7 mouse cellular contexts compared by ENCODE assay signal in genomic region chr6:116338520-116338919, GRCm38 (mm10). TPM values are rescaled to one million over a fixed set of nuclear protein-coding genes. Genes with fewer than 3 reads are reported as not detected.
DNase-seq lines count a peak whose midpoint lies in the region; ATAC-seq and TF ChIP-seq lines count a peak whose summit lies in the region.

No protein-coding gene starts in this region.

- no peaks in the 10 kb centered on the region for H3K9me3 ChIP-seq in lung, postnatal 0 days (ENCODE audit: low read length)
- H3K9me3 ChIP-seq in forebrain, embryonic 11.5 days (ENCODE audit: control insufficient read depth, low read length), result no peaks in the 10 kb centered on the region
- peaks cover 4% of the 10 kb centered on the region; the same call in 1 of the 2 replicates for H3K9me3 ChIP-seq in limb, embryonic 13.5 days
- H3K9me3 ChIP-seq in stomach, embryonic 14.5 days (ENCODE audit: control insufficient read depth, low read depth, low read length), result no peaks in the 10 kb centered on the region

- peak overlapping the region; percentile 90; the same call in 1 of the 2 replicates for H3K27ac ChIP-seq in lung, postnatal 0 days (ENCODE audit: low read length)
- H3K27ac ChIP-seq in forebrain, embryonic 11.5 days (ENCODE audit: low read depth, low read length), result no peak overlapping the region
- H3K27ac ChIP-seq in limb, embryonic 13.5 days, result no peak overlapping the region
- H3K27ac ChIP-seq in stomach, embryonic 14.5 days (ENCODE audit: low read length), result no peak overlapping the region

- peak overlapping the region; percentile 69 for H3K4me2 ChIP-seq in lung, postnatal 0 days (replicated peaks; ENCODE audit: low read depth, low read length)
- peak overlapping the region; percentile 49 for H3K4me2 ChIP-seq in forebrain, embryonic 11.5 days (ENCODE audit: low read depth, low read length, severe bottlenecking)
- peak overlapping the region; percentile 70 for H3K4me2 ChIP-seq in limb, embryonic 13.5 days (replicated peaks)
- H3K4me2 ChIP-seq in stomach, embryonic 14.5 days (replicated peaks; ENCODE audit: low read depth, low read length), result peak overlapping the region; percentile 50

- TF ChIP-seq EP300 in lung, postnatal 0 days (IDR thresholded peaks at IDR 0.05), result no peak

- H3K9ac ChIP-seq in lung, postnatal 0 days (replicated peaks; ENCODE audit: low read depth), result peak overlapping the region; percentile 75
- H3K9ac ChIP-seq in forebrain, embryonic 11.5 days (ENCODE audit: low read length), result peak overlapping the region; percentile 86
- H3K9ac ChIP-seq in limb, embryonic 13.5 days, result peak overlapping the region; percentile 82; the same call in 1 of the 2 replicates
- H3K9ac ChIP-seq in stomach, embryonic 14.5 days (replicated peaks; ENCODE audit: low read depth, low read length), result peak overlapping the region; percentile 63; the same call in 1 of the 2 replicates

- DNase-seq in lung, postnatal 0 days (ENCODE audit: low spot score), result no peak
- no peak for DNase-seq in lung, postnatal 14 days
- DNase-seq in forebrain, embryonic 11.5 days (ENCODE audit: low spot score), result no peak
- DNase-seq in adrenal gland, postnatal 14 days, result no peak
- DNase-seq in left cerebral cortex, postnatal 10 days (ENCODE audit: extremely low spot score in 1 of 2, low spot score in 2 of 2), result no peak

- no peaks in the 10 kb centered on the region for H3K4me1 ChIP-seq in lung, postnatal 0 days (ENCODE audit: insufficient read depth, low read depth, low read length)
- H3K4me1 ChIP-seq in forebrain, embryonic 11.5 days (replicated peaks; ENCODE audit: control insufficient read depth, insufficient read depth, low read length), result no peaks in the 10 kb centered on the region
- H3K4me1 ChIP-seq in limb, embryonic 13.5 days, result peaks cover 4% of the 10 kb centered on the region
- H3K4me1 ChIP-seq in stomach, embryonic 14.5 days (ENCODE audit: control insufficient read depth, insufficient read depth, low read length), result no peaks in the 10 kb centered on the region; the same call in 1 of the 2 replicates

- peak overlapping the region; percentile 83 for H3K4me3 ChIP-seq in lung, postnatal 0 days (ENCODE audit: low read depth, low read length)
- peak overlapping the region; percentile 87 for H3K4me3 ChIP-seq in forebrain, embryonic 11.5 days (ENCODE audit: low read depth, low read length)
- peak overlapping the region; percentile 95 for H3K4me3 ChIP-seq in limb, embryonic 13.5 days
- H3K4me3 ChIP-seq in stomach, embryonic 14.5 days (ENCODE audit: low read depth, low read length), result peak overlapping the region; percentile 96

- 4% methylated on average over 8 of the region's 8 CpGs for WGBS in lung, postnatal 0 days
- WGBS in forebrain, embryonic 11.5 days, result 13% methylated on average over 8 of the region's 8 CpGs
- WGBS in limb, embryonic 13.5 days, result 7% methylated on average over 8 of the region's 8 CpGs
- WGBS in stomach, embryonic 14.5 days, result 7% methylated on average over 8 of the region's 8 CpGs

- TF ChIP-seq CTCF in lung, postnatal 0 days (IDR thresholded peaks at IDR 0.05), result no peak

- H3K27me3 ChIP-seq in lung, postnatal 0 days (replicated peaks; ENCODE audit: insufficient read depth, low read length), result no peaks in the 10 kb centered on the region
- H3K27me3 ChIP-seq in forebrain, embryonic 11.5 days (ENCODE audit: control insufficient read depth, insufficient read depth, low read length), result no peaks in the 10 kb centered on the region
- H3K27me3 ChIP-seq in limb, embryonic 13.5 days, result peaks cover 10% of the 10 kb centered on the region; the same call in 1 of the 2 replicates
- no peaks in the 10 kb centered on the region for H3K27me3 ChIP-seq in stomach, embryonic 14.5 days (ENCODE audit: control insufficient read depth, insufficient read depth, low read length)

- intact Hi-C loops in left cerebral cortex, postnatal 10 days (cut with DNase I), result loop anchor here (5.0 kb wide), 1 partner anchor 84 kb away; no protein-coding TSS in a partner anchor

- no peaks in the 10 kb centered on the region for H3K36me3 ChIP-seq in lung, postnatal 0 days (ENCODE audit: insufficient read depth, low read length)
- H3K36me3 ChIP-seq in forebrain, embryonic 11.5 days (ENCODE audit: control insufficient read depth, insufficient read depth, low read length), result no peaks in the 10 kb centered on the region
- H3K36me3 ChIP-seq in limb, embryonic 13.5 days, result peaks cover 7% of the 10 kb centered on the region
- no peaks in the 10 kb centered on the region for H3K36me3 ChIP-seq in stomach, embryonic 14.5 days (ENCODE audit: control insufficient read depth, insufficient read depth, low read length)

- ATAC-seq in lung, postnatal 0 days, result no peak
- ATAC-seq in forebrain, embryonic 11.5 days (replicated peaks; ENCODE audit: low FRiP score), result no peak
- ATAC-seq in limb, embryonic 13.5 days (ENCODE audit: low FRiP score, low read depth), result no peak
- no peak for ATAC-seq in stomach, embryonic 14.5 days (ENCODE audit: insufficient number of reproducible peaks, insufficient read depth, low FRiP score, low read depth)

RNA-seq across cellular contexts. Expression of gene March8, which starts 0.7 kb away (rescaled TPM):
- 26.4 and 29.0 TPM in 2 replicates for polyA plus RNA-seq in lung, postnatal 0 days (2015; fragmentation: Nextera tagmentation; extraction: Ambion mirVana)
- polyA plus RNA-seq in forebrain, embryonic 11.5 days (2014; fragmentation: Nextera tagmentation; extraction: Ambion mirVana), result 33.4 and 35.8 TPM in 2 replicates
- polyA plus RNA-seq in limb, embryonic 13.5 days (2015; fragmentation: Nextera tagmentation; extraction: Ambion mirVana), result 23.2 and 24.2 TPM in 2 replicates
- polyA plus RNA-seq in stomach, embryonic 14.5 days (2014; fragmentation: Nextera tagmentation; extraction: Ambion mirVana), result 34.3 and 38.8 TPM in 2 replicates
- 53.9 and 58.5 TPM in 2 replicates for total RNA-seq in adrenal gland, postnatal 14 days (2021)
- 10 to 100 TPM; 60.2 to 62.8 TPM for total RNA-seq in left cerebral cortex, postnatal 10 days (2021)
